Mouse (Mus musculus): Measurements from ENCODE around the gene Scnm1.

The Scnm1 gene

DNA sequence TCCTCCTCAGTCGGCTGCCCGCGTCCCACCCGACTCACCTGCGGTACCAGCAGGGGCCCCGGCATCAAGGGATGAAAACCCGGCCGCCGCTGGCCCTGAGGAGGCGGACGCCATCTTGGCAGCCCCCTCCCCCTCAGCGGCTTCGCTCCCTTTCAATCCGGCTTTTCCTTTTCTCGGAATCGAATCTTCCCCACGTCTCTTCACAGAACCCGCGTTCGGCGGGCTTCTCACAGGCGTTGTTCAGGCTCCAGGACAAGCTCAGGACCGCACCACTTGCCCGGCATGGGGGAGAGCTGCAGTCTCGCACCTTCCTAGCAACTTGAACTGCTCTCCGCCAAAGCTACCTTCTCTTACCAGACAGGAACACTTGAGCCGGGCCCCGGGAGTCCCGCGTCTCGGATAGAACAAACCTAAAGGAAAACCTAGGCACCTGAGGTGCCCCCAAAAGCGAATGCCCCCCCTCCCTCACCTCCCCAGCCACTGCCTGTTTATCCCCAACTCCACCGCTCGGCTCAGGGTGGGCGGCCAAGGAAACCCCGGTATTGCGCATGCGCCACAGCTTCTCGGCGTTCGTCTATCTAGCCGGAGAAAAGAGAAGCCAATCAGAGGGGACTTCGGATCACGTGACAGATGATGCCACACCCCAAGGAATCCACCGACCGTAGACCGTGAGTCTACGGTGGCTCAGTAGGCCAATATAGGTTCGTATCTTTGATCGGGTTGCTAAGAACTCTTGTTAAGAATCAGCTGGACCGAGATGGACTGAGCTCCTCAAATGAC is 27.3 kb downstream of the Scnm1 start, which contains the start of gene Pip5k1a:
TSS of gene Pip5k1a (minus strand) at position 593 of the 780 bp plus-strand sequence.
- POLR2A ChIA-PET, result interaction anchor here (0.5 to 4.1 kb wide), 56 partner anchors 9 to 1113 kb away, joined by 3 to 31 read pairs (median 4); partner anchors contain the start of genes Gabpb2 (in 2 of the 4), Zfp687 (in 2 of the 4), Bola1 (in 1 of the 4) and Hist2h2ab (in 1 of the 4)
- CTCF ChIA-PET, result interaction anchor here in 3 of 4 experiments (0.5 to 2.0 kb wide), 4 partner anchors 9 to 173 kb away, joined by 3 to 9 read pairs (median 4); no protein-coding TSS in a partner anchor

DNA sequence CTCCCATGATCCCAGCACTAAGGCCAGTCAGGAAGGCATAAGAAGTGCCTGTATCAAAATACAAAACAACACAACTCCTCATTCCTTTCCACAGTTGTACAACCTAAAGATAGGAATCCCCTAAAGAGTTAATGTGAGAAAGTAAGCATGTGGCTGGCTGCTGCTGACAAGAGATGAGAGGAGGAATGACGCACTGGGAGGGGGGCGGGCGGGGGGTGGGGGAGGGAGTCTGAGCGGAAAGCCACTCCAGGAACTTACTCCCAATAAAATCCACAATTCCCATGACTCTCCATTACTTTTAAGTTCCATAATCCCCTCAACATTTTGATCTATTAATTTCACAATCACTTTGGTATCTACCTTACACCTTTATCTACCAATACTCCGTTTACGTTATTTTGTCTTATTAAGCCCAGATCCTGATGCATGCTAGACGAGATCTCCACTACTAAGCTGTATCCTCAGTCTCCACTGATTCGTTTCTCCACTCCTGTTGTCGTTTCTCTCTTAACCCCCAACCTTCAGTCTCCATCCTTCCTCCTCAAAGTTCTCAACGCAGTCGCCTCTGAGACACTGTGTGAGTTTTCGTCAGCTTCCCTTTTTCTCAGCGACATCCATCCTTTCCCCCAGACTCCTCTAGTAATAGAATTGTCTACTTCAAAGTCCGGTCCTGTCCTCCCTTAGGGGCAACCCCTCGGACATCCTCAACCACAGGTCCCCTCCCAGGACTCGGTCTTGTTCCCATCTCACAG is 28.0 kb downstream of the Scnm1 start:
- ChIA-PET POLR2A (interaction anchor here (0.7 to 4.1 kb wide), 39 partner anchors 9 to 172 kb away, joined by 3 to 31 read pairs (median 4); partner anchors contain the start of genes Zfp687 (in 2 of the 4), Mllt11 (in 1 of the 4) and Psmd4 (in 1 of the 4)), CTCF (interaction anchor here in 2 of 4 experiments (0.8 to 2.0 kb wide), 2 partner anchors 10 to 52 kb away, joined by 4 read pairs; no protein-coding TSS in a partner anchor)

DNA sequence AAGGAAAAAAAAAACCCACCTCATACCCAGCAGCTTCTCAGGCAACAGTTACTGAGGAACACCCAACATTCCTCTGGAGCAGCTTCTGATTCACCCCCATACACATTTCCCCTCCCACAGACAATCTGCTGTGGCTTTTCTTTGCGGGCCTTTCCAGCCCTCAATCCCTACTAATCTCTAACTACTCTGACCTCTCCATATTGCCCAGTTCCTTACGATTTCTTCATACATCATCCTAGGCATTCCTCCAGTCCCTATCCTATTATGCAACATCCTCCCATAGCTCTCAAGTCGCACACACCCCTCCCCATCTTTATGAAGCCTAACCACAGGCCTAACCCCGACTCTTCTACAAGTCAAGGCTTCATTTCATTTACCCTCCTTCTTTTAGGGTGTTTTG is 28.7 kb downstream of the Scnm1 start:
- POLR2A ChIA-PET, result interaction anchor here in 2 of 4 experiments (1.0 to 4.1 kb wide), 8 partner anchors 8 to 89 kb away, joined by 3 to 31 read pairs (median 15); partner anchors contain the start of gene Zfp687 (in 1 of the 2)

DNA sequence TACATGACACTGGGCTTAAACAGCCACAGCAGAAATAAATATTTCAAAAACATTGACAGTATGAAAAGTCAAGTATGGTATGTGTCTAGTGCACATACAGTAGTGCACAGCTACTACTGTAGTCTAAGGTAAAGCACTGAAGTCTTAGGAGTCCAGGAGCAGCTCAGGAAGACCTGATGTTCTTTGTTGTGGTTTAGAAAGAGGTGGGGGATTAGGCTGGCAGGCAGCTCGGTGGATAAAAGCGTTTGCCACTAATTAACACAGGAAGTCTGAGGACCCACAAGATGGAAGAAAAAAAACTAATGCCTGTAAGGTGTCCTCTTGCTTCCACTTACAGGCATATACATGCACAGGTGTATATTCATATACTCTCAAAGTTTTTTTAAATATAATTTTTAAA is 33.0 kb downstream of the Scnm1 start:
- CTCF ChIA-PET, result no interaction called here
- POLR2A ChIA-PET, result interaction anchor here in 2 of 4 experiments (0.5 to 2.7 kb wide), 14 partner anchors 9 to 574 kb away, joined by 3 to 9 read pairs (median 4); partner anchors contain the start of genes Vps72 (in 2 of the 2) and Sema6c (in 1 of the 2)

More for the DNA sequence above, 28.7 kb downstream of the Scnm1 start:
- CTCF ChIA-PET, result no interaction called here

DNA sequence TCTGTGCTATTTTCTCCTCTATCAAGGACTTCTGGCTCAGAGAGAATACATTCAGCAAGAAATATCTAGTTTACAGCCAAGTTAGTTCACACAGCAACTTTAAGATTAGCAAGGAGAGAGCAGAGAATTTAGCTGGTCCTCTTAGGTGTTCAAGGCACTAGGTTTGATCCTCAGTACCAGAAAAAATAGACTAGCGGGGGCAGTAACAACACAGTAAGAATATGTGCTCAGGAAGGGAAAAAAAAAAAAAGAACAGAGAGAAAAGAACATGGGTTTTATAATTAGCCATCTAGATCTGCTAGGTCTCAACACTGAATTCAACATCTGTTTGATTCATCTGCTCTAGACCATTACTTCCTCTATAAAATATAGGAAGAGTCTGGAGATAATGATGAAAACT is 45.7 kb downstream of the Scnm1 start:
- CTCF ChIA-PET, result interaction anchor here in 1 of 4 experiments (0.8 kb wide), 1 partner anchor 34 kb away, joined by 3 read pairs; no protein-coding TSS in a partner anchor
- POLR2A ChIA-PET, result interaction anchor here in 2 of 4 experiments (1.0 to 3.1 kb wide), 9 partner anchors 10 to 72 kb away, joined by 3 to 17 read pairs (median 5); partner anchors contain the start of gene Zfp687 (in 1 of the 2)
